Mouse (Mus musculus) lung, embryonic 14.5 days (tissue): ENCODE measurements around the gene Cdh18. TPM values are rescaled to one million over a fixed set of nuclear protein-coding genes. Genes with fewer than 3 reads are reported as not detected.
A peak's percentile ranks its signal among the peaks of the same experiment; 100 is the strongest.
"Not testable (repeated sequence)": the region's sequence is repeated elsewhere in the genome, so short reads cannot be mapped to it uniquely, and the experiment has no call there.

Experiments
- ATAC-seq: fragments of 200-750 bp; cut with Nextera tagmentation; 2 replicates; pipeline ENCODE4 v1.8.0; 2017; ENCODE audit warnings: mild to moderate bottlenecking, moderate TSS enrichment, moderate library complexity; ENCODE audit not compliant: insufficient read depth
- DNase-seq: peaks from one replicate; pipeline ENCODE4 v3.0.0-alpha.2; 2015
- H3K27ac ChIP-seq: fragments of 300-500 bp; sonication (generic); 2 replicates; pipeline ENCODE4 v1.5.1; 2014; ENCODE audit warnings: low read depth, mild to moderate bottlenecking, moderate library complexity
- H3K27me3 ChIP-seq: fragments of 300-500 bp; sonication (generic); 2 replicates; pipeline ENCODE4 v1.6.1; 2014; ENCODE audit warnings: low read length, control low read depth; ENCODE audit not compliant: insufficient read depth
- H3K36me3 ChIP-seq: fragments of 300-500 bp; sonication (generic); 2 replicates; pipeline ENCODE4 v1.6.1; 2014; ENCODE audit warnings: control low read depth; ENCODE audit not compliant: insufficient read depth
- H3K4me1 ChIP-seq: fragments of 300-500 bp; sonication (generic); 2 replicates; pipeline ENCODE4 v1.6.1; 2014; ENCODE audit warnings: antibody characterized with exemption, control low read depth; ENCODE audit not compliant: insufficient read depth
- H3K4me2 ChIP-seq: fragments of 300-500 bp; sonication (generic); 2 replicates; pipeline ENCODE4 v1.6.1; 2014; ENCODE audit warnings: mild to moderate bottlenecking
- H3K4me3 ChIP-seq: fragments of 300-500 bp; sonication (generic); 2 replicates; pipeline ENCODE4 v1.5.1; 2014; ENCODE audit warnings: low read depth, low read length
- H3K9ac ChIP-seq: fragments of 300-500 bp; sonication (generic); 2 replicates; pipeline ENCODE4 v1.6.1; 2014
- H3K9me3 ChIP-seq: fragments of 300-500 bp; sonication (generic); 2 replicates; pipeline ENCODE4 v1.6.1; 2016; ENCODE audit warnings: low read depth, low read length, control low read depth
- CTCF ChIP-seq: IDR thresholded peaks from 2 replicates; pipeline ENCODE4 v1.5.1; 2016; ENCODE audit warnings: antibody characterized with exemption, low read depth
- WGBS: fragments of 180-500 bp; shearing (Covaris S2); extraction: QIAGEN DNeasy Blood & Tissue Kit; methylation state at CpG from one replicate; pipeline ENCODE4 v1.1.7; 2014; 5-methylcytosine and 5-hydroxymethylcytosine counted together
- polyA plus RNA-seq: library from polyadenylated mRNA; unstranded; fragments of >200 nt; fragmentation: Nextera tagmentation; extraction: Ambion mirVana; gene quantifications from 2 replicates; pipeline ENCODE4 v1.2.1, GENCODE M21; 2014

The Cdh18 gene
- polyA plus RNA-seq, 1 experiment from 2014 or later = 0.51 TPM

DNA sequence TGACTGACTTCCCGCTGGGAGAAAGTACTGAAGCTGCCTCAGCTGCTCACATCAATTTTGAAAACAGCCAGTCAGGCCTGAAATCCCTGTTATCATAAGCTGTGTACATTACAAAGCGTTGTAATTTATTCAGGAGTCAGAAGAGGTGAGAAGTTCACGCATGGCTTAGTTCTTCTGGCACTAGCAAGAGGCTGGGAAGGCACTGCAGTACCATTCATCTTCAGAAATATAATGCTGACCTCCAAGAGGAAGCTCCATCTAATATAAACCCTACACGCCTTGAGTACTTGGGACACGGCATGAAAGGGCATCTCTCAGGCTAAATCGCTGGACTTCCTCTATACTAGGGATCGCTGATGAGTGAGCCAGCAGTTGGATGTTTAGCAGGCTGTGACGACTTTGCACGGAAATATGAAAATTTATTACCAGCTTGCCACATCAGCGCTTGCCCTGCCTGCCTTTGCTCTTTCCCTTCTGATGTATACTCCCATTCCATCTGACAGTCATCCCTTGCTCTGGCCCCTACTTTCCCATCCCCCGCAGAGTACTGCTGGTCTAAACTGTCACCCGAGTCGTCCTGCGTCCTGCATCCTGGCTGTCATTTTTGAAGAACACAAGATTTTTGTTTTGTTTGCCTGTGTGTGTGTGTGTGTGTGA, 486.9 kb downstream of the Cdh18 start:
- WGBS = 2% methylated on average over 14 of the region's 14 CpGs
- ATAC-seq = peak; percentile 82
- H3K9ac ChIP-seq = peak overlapping the region; percentile 35; the same call in 1 of the 2 replicates

GRCm38 (mm10) chr15:23036208-23037065, 487.6 kb downstream of the Cdh18 start:
- 5% methylated on average over 23 of the region's 23 CpGs for WGBS
- no peaks in the 10 kb centered on the region for H3K4me1 ChIP-seq
- peak overlapping the region; percentile 77 for H3K4me2 ChIP-seq
- peak; percentile 100 for ATAC-seq
- peak overlapping the region; percentile 35 for H3K9ac ChIP-seq
- H3K36me3 ChIP-seq = no peaks in the 10 kb centered on the region
- TF ChIP-seq CTCF = no peak
- peak overlapping the region; percentile 30 for H3K4me3 ChIP-seq
- peak; percentile 85 for DNase-seq
- no peaks in the 10 kb centered on the region for H3K9me3 ChIP-seq
- H3K27me3 ChIP-seq = no peaks in the 10 kb centered on the region
- H3K27ac ChIP-seq = no peak overlapping the region

More for the DNA sequence above, 486.9 kb downstream of the Cdh18 start:
- Histone ChIP-seq H3K36me3 (no peaks in the 10 kb centered on the region), H3K4me1 (no peaks in the 10 kb centered on the region), H3K27me3 (no peaks in the 10 kb centered on the region), H3K4me3 (peak overlapping the region; percentile 30), H3K27ac (no peak overlapping the region), H3K9me3 (no peaks in the 10 kb centered on the region), H3K4me2 (peak overlapping the region; percentile 77)
- peak; percentile 44 for DNase-seq
- no peak for TF ChIP-seq CTCF

GRCm38 (mm10) chr15:23037561-23037960, 488.7 kb downstream of the Cdh18 start:
- Histone ChIP-seq H3K9me3 (no peaks in the 10 kb centered on the region), H3K4me3 (no peak overlapping the region), H3K27ac (no peak overlapping the region), H3K4me1 (no peaks in the 10 kb centered on the region), H3K27me3 (no peaks in the 10 kb centered on the region), H3K36me3 (no peaks in the 10 kb centered on the region), H3K4me2 (no peak overlapping the region), H3K9ac (no peak overlapping the region)
- no peak for DNase-seq
- no peak for TF ChIP-seq CTCF
- no peak for ATAC-seq

GRCm38 (mm10) chr15:23046127-23046785, 497.4 kb downstream of the Cdh18 start:
- WGBS = 76% methylated on average over 4 of the region's 4 CpGs
- peak; percentile 8 for DNase-seq

DNA sequence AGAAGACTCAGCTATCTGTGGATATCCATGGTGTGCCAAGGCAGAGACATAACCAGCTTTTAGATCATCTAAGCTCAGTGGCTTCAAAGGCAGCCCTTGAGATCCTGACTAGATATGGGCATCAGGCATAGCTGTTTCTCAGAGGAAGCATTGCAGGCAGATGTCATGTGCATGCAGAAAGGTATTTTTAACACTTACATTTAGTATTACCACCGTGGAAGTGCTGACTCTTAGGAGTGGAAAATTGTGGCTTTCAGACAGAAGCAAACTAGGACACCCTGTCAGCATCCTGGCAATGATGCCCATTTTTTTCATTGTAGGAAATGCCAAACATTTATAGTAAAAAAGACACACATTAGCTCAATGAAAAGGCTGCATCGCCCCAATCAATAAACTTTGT, 503.2 kb downstream of the Cdh18 start:
- WGBS = 58% methylated on average over 2 of the region's 2 CpGs

More at GRCm38 (mm10) chr15:23046127-23046785, 497.4 kb downstream of the Cdh18 start:
- Histone ChIP-seq H3K36me3 (no peaks in the 10 kb centered on the region), H3K4me3 (no peak overlapping the region), H3K9ac (no peak overlapping the region), H3K27me3 (no peaks in the 10 kb centered on the region), H3K4me1 (no peaks in the 10 kb centered on the region), H3K27ac (no peak overlapping the region), H3K4me2 (no peak overlapping the region), H3K9me3 (no peaks in the 10 kb centered on the region)
- no peak for ATAC-seq
- TF ChIP-seq CTCF = no peak

DNA sequence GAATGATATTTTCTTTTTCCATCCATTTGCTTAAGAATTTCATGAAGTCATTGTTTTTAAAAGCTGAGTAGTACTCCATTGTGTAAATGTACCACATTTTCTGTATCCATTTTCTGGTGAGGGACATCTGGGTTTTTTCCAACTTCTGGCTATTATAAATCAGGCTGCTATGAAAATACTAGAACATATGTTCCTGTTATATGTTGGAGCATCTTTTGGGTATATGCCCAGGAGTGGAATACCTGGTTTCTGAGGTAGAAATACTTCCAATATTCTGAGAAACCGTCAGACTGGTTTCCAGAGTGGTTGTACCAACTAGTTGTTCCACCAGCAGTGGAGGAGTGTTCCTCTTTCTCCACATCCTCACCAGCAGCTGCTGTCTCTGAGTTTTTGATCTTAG, 536.5 kb downstream of the Cdh18 start:
- H3K9me3 ChIP-seq, H3K4me3 ChIP-seq, H3K4me1 ChIP-seq, H3K27me3 ChIP-seq, ATAC-seq, H3K27ac ChIP-seq, H3K9ac ChIP-seq, H3K36me3 ChIP-seq, DNase-seq, H3K4me2 ChIP-seq: not testable (repeated sequence)
- WGBS = 79% methylated on average over 1 of the region's 1 CpGs

More for the DNA sequence above, 503.2 kb downstream of the Cdh18 start:
- DNase-seq (no peak), ATAC-seq (no peak)
- Histone ChIP-seq H3K9me3 (no peaks in the 10 kb centered on the region), H3K4me2 (no peak overlapping the region), H3K27me3 (no peaks in the 10 kb centered on the region), H3K9ac (no peak overlapping the region), H3K36me3 (no peaks in the 10 kb centered on the region), H3K4me3 (no peak overlapping the region), H3K4me1 (no peaks in the 10 kb centered on the region), H3K27ac (no peak overlapping the region)
- TF ChIP-seq CTCF = no peak

GRCm38 (mm10) chr15:23087535-23087934, 538.7 kb downstream of the Cdh18 start:
- 71% methylated on average over 2 of the region's 2 CpGs for WGBS
- H3K36me3 ChIP-seq = no peaks in the 10 kb centered on the region
- H3K4me3 ChIP-seq = no peak overlapping the region
- no peak for TF ChIP-seq CTCF
- no peak overlapping the region for H3K9ac ChIP-seq
- DNase-seq (no peak), ATAC-seq (no peak)
- H3K27me3 ChIP-seq = no peaks in the 10 kb centered on the region
- H3K27ac ChIP-seq = no peak overlapping the region
- no peaks in the 10 kb centered on the region for H3K9me3 ChIP-seq
- no peaks in the 10 kb centered on the region for H3K4me1 ChIP-seq
- no peak overlapping the region for H3K4me2 ChIP-seq
